Mouse (Mus musculus) spleen, adult 10 weeks (tissue): ENCODE measurements around the gene F2. TPM values are rescaled to one million over a fixed set of nuclear protein-coding genes. Genes with fewer than 3 reads are reported as not detected.

ENCODE experiments used
- polyA plus RNA-seq: library from polyadenylated mRNA; stranded (reverse); fragments of 350-450 nt; fragmentation: Illumina TruSeq; extraction: RNeasy Lipid Tissue Mini Kit (QIAGEN cat#74804); gene quantifications from one replicate; pipeline ENCODE4 v1.2.3, GENCODE M21; 2015; ENCODE audit warnings: low replicate concordance; ENCODE audit not compliant: insufficient read depth

The F2 gene
- polyA plus RNA-seq: 0.19 TPM

DNA sequence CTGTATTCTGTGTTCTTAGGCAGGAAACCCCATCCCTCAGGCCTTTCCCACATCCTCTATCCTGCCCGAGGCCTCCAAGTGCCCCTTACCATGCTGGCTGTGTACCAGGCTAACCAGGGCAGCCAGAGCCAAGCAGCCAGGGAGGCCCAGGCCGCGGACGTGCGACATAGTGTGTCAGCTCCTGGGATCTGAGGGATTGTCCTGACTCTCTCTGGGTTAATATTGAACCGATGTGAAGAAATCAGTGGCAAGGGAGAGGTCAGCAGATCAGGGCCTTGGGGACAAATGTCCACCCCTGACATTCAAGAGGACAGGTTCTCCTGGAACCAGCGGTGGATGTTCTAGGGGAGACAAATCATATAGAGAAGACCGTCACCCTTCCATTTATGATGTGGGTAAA, at the start of gene F2:
Gene F2 (minus strand): TSS at position 186 of the 400 bp plus-strand sequence.

DNA sequence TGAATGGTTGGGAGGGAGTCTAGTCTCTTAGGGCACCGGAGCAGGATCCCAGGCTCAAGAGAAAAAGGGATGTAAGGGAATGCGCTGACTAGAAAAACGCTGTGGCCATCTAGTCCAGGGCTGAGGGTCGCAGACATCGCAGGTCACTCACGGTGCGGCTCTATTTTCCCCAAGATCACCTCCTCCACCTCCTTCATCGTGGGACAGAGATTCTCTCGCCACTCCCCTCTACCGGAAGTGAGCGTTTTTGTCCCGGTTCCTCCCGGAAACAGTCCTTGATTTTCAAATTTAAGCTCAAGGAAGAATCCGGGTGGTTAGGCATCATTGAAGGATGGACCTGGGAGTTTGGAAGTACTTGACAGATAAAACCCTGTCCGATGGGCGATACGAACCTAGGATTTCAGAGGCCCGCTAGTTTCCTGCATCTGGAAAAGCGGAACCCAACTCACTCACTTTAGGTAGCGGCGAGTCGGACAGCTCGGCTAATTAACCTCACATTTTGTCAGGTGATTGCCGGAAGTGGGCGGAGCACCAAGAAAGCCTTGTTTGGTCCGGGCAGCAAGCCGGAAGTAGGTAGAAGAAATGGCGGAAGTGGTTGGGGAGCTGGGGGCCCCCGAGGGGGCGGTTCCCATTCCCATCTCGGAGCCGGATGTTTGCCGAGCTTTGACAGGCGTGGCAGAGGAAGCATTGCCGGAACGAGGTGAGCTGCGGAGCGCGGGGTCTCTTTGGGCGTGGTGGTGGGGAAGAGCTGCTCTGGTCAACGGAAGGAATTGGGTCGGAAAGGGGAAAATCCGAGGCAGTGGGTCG, 13.5 kb upstream of the F2 start, which contains the start of the genes Zfp408 and Arhgap1:
Gene Zfp408 (minus strand): TSS at position 239 of the 807 bp plus-strand sequence.
Gene Arhgap1 (plus strand): TSS at position 308 of the 807 bp plus-strand sequence.

Other genes starting within 250 kb of the F2 start
- 10.5 TPM for gene 1110051M20Rik, start 191.7 kb downstream of the F2 start, polyA plus RNA-seq
- gene Lrp4, start 178.9 kb downstream of the F2 start, polyA plus RNA-seq: 2.4 TPM
- gene Ckap5, start 109.7 kb downstream of the F2 start, polyA plus RNA-seq: 38.9 TPM
- 14.3 TPM for gene Zfp408, start 13.4 kb upstream of the F2 start, polyA plus RNA-seq
- gene Arhgap1, start 13.4 kb upstream of the F2 start, polyA plus RNA-seq: 80.0 TPM
- 26.4 TPM for gene Atg13, start 74.2 kb upstream of the F2 start, polyA plus RNA-seq
- gene Harbi1, start 74.4 kb upstream of the F2 start, polyA plus RNA-seq: 14.8 TPM
- gene Ambra1, start 93.7 kb upstream of the F2 start, polyA plus RNA-seq: 22.7 TPM